Mouse (Mus musculus) megakaryocyte, embryonic 14.5 days (primary cell): Measurements from ENCODE around the gene Mettl7a2.

ENCODE experiments used
- FLI1 ChIP-seq: IDR thresholded peaks from 2 replicates; pipeline ENCODE4 v1.6.1; 2012; ENCODE audit warnings: low read length, inconsistent platforms, mixed read lengths
- GATA1 ChIP-seq: IDR thresholded peaks from 3 replicates; pipeline ENCODE4 v1.6.1; 2012; ENCODE audit warnings: mixed read lengths, low read length, inconsistent platforms, borderline replicate concordance

DNA sequence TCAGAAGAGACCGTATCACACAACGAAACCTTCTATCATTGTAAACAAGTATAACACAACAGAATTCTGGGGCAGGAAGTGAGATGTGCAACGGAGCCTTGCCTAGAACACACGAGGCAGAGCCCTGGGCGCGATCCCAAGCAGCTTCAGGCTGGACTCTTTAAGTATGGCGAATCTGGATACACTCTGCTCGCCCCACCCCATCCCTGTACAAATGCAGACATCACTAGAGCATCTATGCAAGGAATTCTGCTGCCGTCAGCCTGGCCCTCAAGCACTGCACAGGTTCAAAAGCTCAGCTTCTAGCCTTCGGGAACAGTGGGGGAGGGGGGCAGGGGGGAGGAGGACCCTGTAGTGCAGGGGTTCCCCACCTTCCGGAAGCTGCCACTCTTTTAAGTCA lies 40.0 kb downstream of the Mettl7a2 start:
- no peak for TF ChIP-seq GATA1
- TF ChIP-seq FLI1 = no peak
